Mouse (Mus musculus): Measurements from ENCODE around the gene Pxylp1. TPM values are rescaled to one million over a fixed set of nuclear protein-coding genes. Genes with fewer than 3 reads are reported as not detected.

Pxylp1 gene
- total and polyA plus RNA-seq, 3 experiments: 7.8 to 10.1 (median 8.3) TPM

GRCm38 (mm10) chr9:96800131-96800825 lies 92.2 kb downstream of the Pxylp1 start:
- H3K27ac ChIP-seq (ENCODE audit: insufficient read depth, low read depth): peak overlapping the region; percentile 40; the same call in 1 of the 2 replicates
- H3K9me3 ChIP-seq (replicated peaks; ENCODE audit: low read length): no peaks in the 10 kb centered on the region
- no peak overlapping the region for H3K4me3 ChIP-seq (replicated peaks in 1 of 3; ENCODE audit: low read depth in 2 of 3, low read length in 2 of 3, poor library complexity in 1 of 3)
- dilution Hi-C loops (cut with MboI; ENCODE audit: extremely low pct_ligation_motif_present, extremely low pct_unique_long_range_greater_than_20kb, low sequenced_read_pairs): no loop called here
- TF ChIP-seq ZC3H11A (IDR thresholded peaks at IDR 0.05; ENCODE audit: low read depth, low read length) (peak; percentile 72), NELFE (IDR thresholded peaks at IDR 0.05; ENCODE audit: low read depth, low read length) (no peak), MYC (IDR thresholded peaks at IDR 0.05; ENCODE audit: low read depth, low read length) (peak; percentile 67), RAD21 (IDR thresholded peaks at IDR 0.05; ENCODE audit: low read depth, low read length) (peak; percentile 91), TBP (conservative IDR thresholded peaks at IDR 0.05; ENCODE audit: low read depth, low read length) (0 out of 2 replicates have a peak, but pooled peaks have one; percentile 12), IRF4 (IDR thresholded peaks at IDR 0.05; ENCODE audit: low read depth, low read length) (peak; percentile 36; the same call in 1 of the 2 replicates), SMC3 (IDR thresholded peaks at IDR 0.05; ENCODE audit: low read depth, low read length) (peak; percentile 84), HCFC1 (IDR thresholded peaks at IDR 0.05; ENCODE audit: low read depth, low read length) (no peak), CHD1 (IDR thresholded peaks at IDR 0.05; ENCODE audit: low read depth, low read length) (peak; percentile 99), EP300 (IDR thresholded peaks at IDR 0.05; ENCODE audit: low read length) (peak; percentile 36; the same call in 1 of the 2 replicates), PAX5 (IDR thresholded peaks at IDR 0.05; ENCODE audit: low read length) (no peak), CTCF (conservative IDR thresholded peaks at IDR 0.05 in 1 of 2, IDR thresholded peaks at IDR 0.05 in 1 of 2; ENCODE audit: low read depth in 2 of 2, low read length in 2 of 2) (peak; percentile 30 to 90; a peak in 3 of 4 replicates), POLR2A (IDR thresholded peaks at IDR 0.05; ENCODE audit: low read depth, low read length) (0 out of 2 replicates have a peak, but pooled peaks have one; percentile 29), MAFK (IDR thresholded peaks at IDR 0.05; ENCODE audit: insufficient replicate concordance, low read length) (no peak), BHLHE40 (IDR thresholded peaks at IDR 0.05; ENCODE audit: low read depth, low read length) (peak; percentile 44; the same call in 1 of the 2 replicates), POLR2AphosphoS2 (IDR thresholded peaks at IDR 0.05; ENCODE audit: low read depth, low read length) (no peak)
- no peaks in the 10 kb centered on the region for H3K27me3 ChIP-seq (replicated peaks)
- peak overlapping the region; percentile 88 for H3K4me2 ChIP-seq (ENCODE audit: insufficient read depth, low read depth, poor library complexity, severe bottlenecking)
- peak; percentile 65 for DNase-seq (ENCODE audit: extremely low read depth)
- peaks cover 7 to 31% of the 10 kb centered on the region in 2 experiments; a peak in 3 of 4 replicates for H3K4me1 ChIP-seq (ENCODE audit: control insufficient read depth in 1 of 2, insufficient read depth in 2 of 2)
- H3K79me2 ChIP-seq (replicated peaks; ENCODE audit: control insufficient read depth, extremely low read depth, insufficient read depth, poor library complexity, severe bottlenecking): no peaks in the 10 kb centered on the region
- no peaks in the 10 kb centered on the region for H3K36me3 ChIP-seq (replicated peaks in 1 of 2; ENCODE audit: control insufficient read depth in 1 of 2, insufficient read depth in 1 of 2, low read length in 1 of 2)
- in situ Hi-C loops (cut with MboI; ENCODE audit: low pct_ligation_motif_present, low pct_unique_long_range_greater_than_20kb, low sequenced_read_pairs): loop anchor here (25.0 kb wide), 1 partner anchor 488 kb away; no protein-coding TSS in a partner anchor
- peak overlapping the region; percentile 51; the same call in 1 of the 2 replicates for H3K9ac ChIP-seq (ENCODE audit: insufficient read depth, low read depth)

GRCm38 (mm10) chr9:96797311-96797710 lies 95.2 kb downstream of the Pxylp1 start:
- no peaks in the 10 kb centered on the region for H3K36me3 ChIP-seq (replicated peaks in 1 of 2; ENCODE audit: control insufficient read depth in 1 of 2, insufficient read depth in 1 of 2, low read length in 1 of 2)
- in situ Hi-C loops (cut with MboI; ENCODE audit: low pct_ligation_motif_present, low pct_unique_long_range_greater_than_20kb, low sequenced_read_pairs): loop anchor here (5.0 kb wide), 2 partner anchors 80 to 120 kb away; no protein-coding TSS in a partner anchor
- TF ChIP-seq KAT2A (IDR thresholded peaks at IDR 0.05; ENCODE audit: insufficient replicate concordance, low read length) (no peak), USF2 (conservative IDR thresholded peaks at IDR 0.05; ENCODE audit: low read depth, low read length) (no peak), UBTF (IDR thresholded peaks at IDR 0.05; ENCODE audit: low read depth, low read length) (no peak), PAX5 (IDR thresholded peaks at IDR 0.05; ENCODE audit: low read length) (no peak), RCOR1 (conservative IDR thresholded peaks at IDR 0.05; ENCODE audit: low read depth, low read length) (no peak)

More at GRCm38 (mm10) chr9:96797311-96797710, 95.2 kb downstream of the Pxylp1 start:
- Histone ChIP-seq H3K4me3 (replicated peaks in 1 of 3; ENCODE audit: low read depth in 2 of 3, low read length in 2 of 3, poor library complexity in 1 of 3) (no peak overlapping the region), H3K9ac (ENCODE audit: insufficient read depth, low read depth) (no peak overlapping the region), H3K9me3 (replicated peaks; ENCODE audit: low read length) (no peaks in the 10 kb centered on the region), H3K4me2 (ENCODE audit: insufficient read depth, low read depth, poor library complexity, severe bottlenecking) (no peak overlapping the region), H3K27me3 (replicated peaks) (no peaks in the 10 kb centered on the region), H3K79me2 (replicated peaks; ENCODE audit: control insufficient read depth, extremely low read depth, insufficient read depth, poor library complexity, severe bottlenecking) (no peaks in the 10 kb centered on the region), H3K27ac (ENCODE audit: insufficient read depth, low read depth) (no peak overlapping the region), H3K4me1 (ENCODE audit: control insufficient read depth in 1 of 2, insufficient read depth in 2 of 2) (peaks cover 11 to 47% of the 10 kb centered on the region in 2 experiments)
- DNase-seq (ENCODE audit: extremely low read depth): no peak
- dilution Hi-C loops (cut with MboI; ENCODE audit: extremely low pct_ligation_motif_present, extremely low pct_unique_long_range_greater_than_20kb, low sequenced_read_pairs): no loop called here
